Mouse (Mus musculus) right cerebral cortex, postnatal 25 days (tissue): Measurements from ENCODE around the gene Col15a1.

Source experiments
- DNase-seq: peaks from one replicate; pipeline ENCODE4 v3.0.0; 2022

Col15a1 gene

GRCm38 (mm10) chr4:47274911-47275310, 67.0 kb downstream of the Col15a1 start:
- DNase-seq = no peak

- no peak for DNase-seq
These were observed 70.4 kb downstream of the Col15a1 start for GRCm38 (mm10) chr4:47278397-47278796.

- no peak for DNase-seq
These were observed 71.2 kb downstream of the Col15a1 start for GRCm38 (mm10) chr4:47279085-47279707.

GRCm38 (mm10) chr4:47280126-47280525, 72.2 kb downstream of the Col15a1 start:
- no peak for DNase-seq

- DNase-seq = no peak
These were observed 74.1 kb downstream of the Col15a1 start for GRCm38 (mm10) chr4:47281920-47282682.

- no peak for DNase-seq
These were observed 76.3 kb downstream of the Col15a1 start for GRCm38 (mm10) chr4:47284311-47284710.

- DNase-seq = no peak
These were observed 76.9 kb downstream of the Col15a1 start for GRCm38 (mm10) chr4:47284874-47285273.

- DNase-seq = no peak
These were observed 78.7 kb downstream of the Col15a1 start for GRCm38 (mm10) chr4:47286599-47287147.

- DNase-seq = no peak
These were observed 79.5 kb downstream of the Col15a1 start for GRCm38 (mm10) chr4:47287468-47287867.

- DNase-seq = no peak
These were observed 80.3 kb downstream of the Col15a1 start for GRCm38 (mm10) chr4:47288306-47288705.

- DNase-seq = no peak
These were observed 81.6 kb downstream of the Col15a1 start for GRCm38 (mm10) chr4:47289526-47289925.

- DNase-seq = no peak
These were observed 82.5 kb downstream of the Col15a1 start for GRCm38 (mm10) chr4:47290448-47290847.

GRCm38 (mm10) chr4:47291013-47291412, 83.1 kb downstream of the Col15a1 start:
- peak; percentile 38 for DNase-seq

GRCm38 (mm10) chr4:47292956-47293355, 85.0 kb downstream of the Col15a1 start:
- DNase-seq = no peak

- DNase-seq = peak; percentile 56
These were observed 86.0 kb downstream of the Col15a1 start for GRCm38 (mm10) chr4:47293771-47294543.

- no peak for DNase-seq
These were observed 86.6 kb downstream of the Col15a1 start for GRCm38 (mm10) chr4:47294544-47295070.

GRCm38 (mm10) chr4:47295547-47295946, 87.6 kb downstream of the Col15a1 start:
- DNase-seq = no peak

GRCm38 (mm10) chr4:47300701-47301100, 92.7 kb downstream of the Col15a1 start:
- DNase-seq = no peak

GRCm38 (mm10) chr4:47302610-47303009, 94.6 kb downstream of the Col15a1 start:
- DNase-seq = no peak

- no peak for DNase-seq
These were observed 95.5 kb downstream of the Col15a1 start for GRCm38 (mm10) chr4:47303340-47303998.

GRCm38 (mm10) chr4:47309886-47310625, 102.1 kb downstream of the Col15a1 start:
- DNase-seq = no peak

GRCm38 (mm10) chr4:47310812-47311211, 102.9 kb downstream of the Col15a1 start:
- no peak for DNase-seq
